Mouse (Mus musculus) brown adipose tissue, adult 24 weeks (tissue): Measurements from ENCODE around the gene Tsc2. TPM values are rescaled to one million over a fixed set of nuclear protein-coding genes. Genes with fewer than 3 reads are reported as not detected.

Source experiments
- H3K27ac ChIP-seq: fragments of 200-500 bp; replicated peaks from 2 replicates; pipeline ENCODE4 v1.5.1; 2012; ENCODE audit warnings: low read depth, mild to moderate bottlenecking, low read length
- H3K4me1 ChIP-seq: fragments of 200-500 bp; 2 replicates; pipeline ENCODE4 v1.6.1; 2012; ENCODE audit warnings: low read length, mixed read lengths; ENCODE audit not compliant: control insufficient read depth, insufficient read depth, insufficient read length
- H3K4me3 ChIP-seq: fragments of 200-500 bp; 2 replicates; pipeline ENCODE4 v1.5.1; 2012; ENCODE audit warnings: low read depth, mild to moderate bottlenecking, low read length, moderate library complexity; ENCODE audit not compliant: insufficient read depth
- polyA plus RNA-seq: library from polyadenylated mRNA; stranded (reverse); fragments of >200 nt; gene quantifications from 2 replicates; pipeline ENCODE4 v1.2.4, GENCODE M21; 2012; ENCODE audit not compliant: missing spikeins, insufficient read depth, insufficient read length

Tsc2 gene
- polyA plus RNA-seq, 1 experiment: 69.2 TPM

GRCm38 (mm10) chr17:24558600-24559099, 73.8 kb downstream of the Tsc2 start:
- H3K4me1 ChIP-seq: peaks cover 33% of the 10 kb centered on the region
- H3K4me3 ChIP-seq: no peak overlapping the region
- peak overlapping the region; percentile 92 for H3K27ac ChIP-seq

- Histone ChIP-seq H3K4me3 (no peak overlapping the region), H3K27ac (peak overlapping the region; percentile 86; the same call in 1 of the 2 replicates), H3K4me1 (peaks cover 30% of the 10 kb centered on the region)
Measured at GRCm38 (mm10) chr17:24557091-24557490, 75.3 kb downstream of the Tsc2 start.

- H3K27ac ChIP-seq: peak overlapping the region; percentile 47
- peak overlapping the region; percentile 76 for H3K4me3 ChIP-seq
- H3K4me1 ChIP-seq: peaks cover 6% of the 10 kb centered on the region
Measured at GRCm38 (mm10) chr17:24551050-24551444, 81.4 kb downstream of the Tsc2 start.

- Histone ChIP-seq H3K4me1 (peaks cover 6% of the 10 kb centered on the region), H3K27ac (peak overlapping the region; percentile 47), H3K4me3 (peak overlapping the region; percentile 76)
Measured at GRCm38 (mm10) chr17:24550416-24551049, 81.9 kb downstream of the Tsc2 start.

- Histone ChIP-seq H3K27ac (peak within 1 kb of the TSS; percentile 47), H3K4me3 (peak within 1 kb of the TSS; percentile 76), H3K4me1 (peaks cover 3% of the 10 kb centered on the region; the same call in 1 of the 2 replicates)
Measured at GRCm38 (mm10) chr17:24549618-24550415, 82.6 kb downstream of the Tsc2 start, which contains the start of gene Pkd1. Pkd1 (plus strand) TSS chr17:24549834.

GRCm38 (mm10) chr17:24548921-24549617, 83.4 kb downstream of the Tsc2 start:
- peak overlapping the region; percentile 62 for H3K4me3 ChIP-seq
- H3K4me1 ChIP-seq: 0 out of 2 replicates have a peak, but pooled peaks cover 3% of the 10 kb centered on the region
- peak overlapping the region; percentile 8; the same call in 1 of the 2 replicates for H3K27ac ChIP-seq

GRCm38 (mm10) chr17:24548435-24548834, 84.0 kb downstream of the Tsc2 start:
- Histone ChIP-seq H3K4me1 (0 out of 2 replicates have a peak, but pooled peaks cover 3% of the 10 kb centered on the region), H3K4me3 (peak overlapping the region; percentile 62), H3K27ac (no peak overlapping the region)

GRCm38 (mm10) chr17:24546234-24546633, 86.2 kb downstream of the Tsc2 start:
- H3K27ac ChIP-seq: no peak overlapping the region

More at GRCm38 (mm10) chr17:24546234-24546633, 86.2 kb downstream of the Tsc2 start:
- Histone ChIP-seq H3K4me1 (no peaks in the 10 kb centered on the region), H3K4me3 (no peak overlapping the region)

Other genes with a start within 250 kb of the Tsc2 start
- 44.3 and 47.2 TPM in 2 replicates for gene Rnps1, start 218.1 kb downstream of the Tsc2 start, polyA plus RNA-seq
- gene Eci1, start 206.0 kb downstream of the Tsc2 start, polyA plus RNA-seq: 1,121 and 1,239 TPM in 2 replicates
- gene Dnase1l2, start 189.5 kb downstream of the Tsc2 start, polyA plus RNA-seq: not detected in 2 replicates
- gene E4f1, start 162.3 kb downstream of the Tsc2 start, polyA plus RNA-seq: 6.9 and 7.0 TPM in 2 replicates
- gene Pgp, start 162.2 kb downstream of the Tsc2 start, polyA plus RNA-seq: 40.0 and 47.3 TPM in 2 replicates
- gene Bricd5, start 158.7 kb downstream of the Tsc2 start, polyA plus RNA-seq: not detected in 2 replicates
- gene Mlst8, start 153.6 kb downstream of the Tsc2 start, polyA plus RNA-seq: 6.6 and 9.8 TPM in 2 replicates
- not detected in 2 replicates for gene Caskin1, start 144.0 kb downstream of the Tsc2 start, polyA plus RNA-seq
- 32.1 and 42.0 TPM in 2 replicates for gene Traf7, start 104.7 kb downstream of the Tsc2 start, polyA plus RNA-seq
- not detected in 2 replicates for gene Rab26, start 98.4 kb downstream of the Tsc2 start, polyA plus RNA-seq
- gene Pkd1, start 82.8 kb downstream of the Tsc2 start, polyA plus RNA-seq: 8.2 and 10.1 TPM in 2 replicates
- gene Nthl1, start 50 bp upstream of the Tsc2 start, polyA plus RNA-seq: 3.4 and 7.7 TPM in 2 replicates
- gene Slc9a3r2, start 17.7 kb upstream of the Tsc2 start, polyA plus RNA-seq: 20.1 and 32.2 TPM in 2 replicates
- gene Npw, start 25.8 kb upstream of the Tsc2 start, polyA plus RNA-seq: not detected in 2 replicates
- 9.2 and 10.0 TPM in 2 replicates for gene Zfp598, start 37.1 kb upstream of the Tsc2 start, polyA plus RNA-seq
- not detected in 2 replicates for gene Syngr3, start 57.3 kb upstream of the Tsc2 start, polyA plus RNA-seq
- gene Gfer, start 63.5 kb upstream of the Tsc2 start, polyA plus RNA-seq: 32.8 and 36.9 TPM in 2 replicates
- gene Noxo1, start 63.6 kb upstream of the Tsc2 start, polyA plus RNA-seq: 1.1 TPM in 1 of 2 replicates, not detected in the other
- gene Tbl3, start 75.0 kb upstream of the Tsc2 start, polyA plus RNA-seq: 19.9 TPM in 2 replicates
- gene Rnf151, start 85.4 kb upstream of the Tsc2 start, polyA plus RNA-seq: not detected in 2 replicates
- gene Rps2, start 85.5 kb upstream of the Tsc2 start, polyA plus RNA-seq: 608 and 619 TPM in 2 replicates
- gene Ndufb10, start 91.8 kb upstream of the Tsc2 start, polyA plus RNA-seq: 1,098 and 1,103 TPM in 2 replicates
- gene Rpl3l, start 95.2 kb upstream of the Tsc2 start, polyA plus RNA-seq: 4.8 and 10.7 TPM in 2 replicates
- 109 and 114 TPM in 2 replicates for gene Msrb1, start 104.0 kb upstream of the Tsc2 start, polyA plus RNA-seq
- not detected in 2 replicates for gene Hs3st6, start 120.4 kb upstream of the Tsc2 start, polyA plus RNA-seq
- 1.4 and 1.9 TPM in 2 replicates for gene Meiob, start 171.7 kb upstream of the Tsc2 start, polyA plus RNA-seq
- gene Hagh, start 207.5 kb upstream of the Tsc2 start, polyA plus RNA-seq: 174 and 180 TPM in 2 replicates
- gene Fahd1, start 217.7 kb upstream of the Tsc2 start, polyA plus RNA-seq: 73.7 and 89.2 TPM in 2 replicates
- gene Igfals, start 233.4 kb upstream of the Tsc2 start, polyA plus RNA-seq: 2.0 and 2.4 TPM in 2 replicates